Mouse (Mus musculus): ENCODE measurements at regions not wholly inside any gene's neighbourhood (a gene's known extent, or its start where the extent isn't known, plus 50 kb on each side); places are given as distances from the start of the nearest gene placed in this dataset.

DNA sequence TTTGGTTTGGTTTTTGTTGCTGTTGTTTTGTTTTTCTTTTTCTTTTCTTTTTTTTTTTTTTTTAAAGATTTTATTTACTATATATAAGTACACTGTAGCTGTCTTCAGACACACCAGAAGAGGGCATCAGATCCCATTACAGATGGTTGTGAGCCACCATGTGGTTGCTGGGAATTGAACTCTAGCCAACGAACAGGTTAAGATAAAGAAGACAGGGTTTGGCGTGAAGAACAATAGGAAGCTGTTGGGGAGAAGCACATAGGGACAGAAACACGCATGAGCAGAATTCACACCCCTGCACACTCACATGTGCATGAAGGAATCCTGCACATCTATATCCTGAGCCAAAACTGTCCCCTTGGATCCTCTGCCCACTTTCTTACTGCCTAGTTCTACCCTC, 135.0 kb downstream of the Mrm1 start:
- TF ChIP-seq CTCF (IDR thresholded peaks at IDR 0.05; ENCODE audit: low read depth) (no peak), EP300 (optimal IDR thresholded peaks at IDR 0.05) (no peak)
